Mouse (Mus musculus) midbrain, embryonic 15.5 days (tissue): ENCODE measurements at regions not wholly inside any gene's neighbourhood (a gene's known extent, or its start where the extent isn't known, plus 50 kb on each side); places are given as distances from the start of the nearest gene placed in this dataset.

Experiments
- ATAC-seq: fragments of 200-750 bp; cut with Nextera tagmentation; replicated peaks from 2 replicates; pipeline ENCODE4 v1.8.0; 2017; ENCODE audit warnings: moderate TSS enrichment
- H3K27ac ChIP-seq: fragments of 300-500 bp; sonication (generic); 2 replicates; pipeline ENCODE4 v1.5.1; 2015; ENCODE audit warnings: mild to moderate bottlenecking, inconsistent platforms
- H3K27me3 ChIP-seq: fragments of 300-500 bp; sonication (generic); replicated peaks from 2 replicates; pipeline ENCODE4 v1.6.1; 2015; ENCODE audit warnings: inconsistent platforms
- H3K36me3 ChIP-seq: fragments of 300-500 bp; sonication (generic); replicated peaks from 2 replicates; pipeline ENCODE4 v1.6.1; 2015; ENCODE audit warnings: inconsistent platforms
- H3K4me1 ChIP-seq: fragments of 300-500 bp; sonication (generic); 2 replicates; pipeline ENCODE4 v1.6.1; 2015; ENCODE audit warnings: inconsistent platforms
- H3K4me2 ChIP-seq: fragments of 300-500 bp; sonication (generic); 2 replicates; pipeline ENCODE4 v1.6.1; 2015; ENCODE audit warnings: inconsistent platforms, mild to moderate bottlenecking, moderate library complexity
- H3K4me3 ChIP-seq: fragments of 300-500 bp; sonication (generic); 2 replicates; pipeline ENCODE4 v1.5.1; 2015; ENCODE audit warnings: mild to moderate bottlenecking, inconsistent platforms
- H3K9ac ChIP-seq: fragments of 300-500 bp; sonication (generic); 2 replicates; pipeline ENCODE4 v1.6.1; 2015; ENCODE audit warnings: mild to moderate bottlenecking, inconsistent platforms
- H3K9me3 ChIP-seq: fragments of 300-500 bp; sonication (generic); 2 replicates; pipeline ENCODE4 v1.6.1; 2016; ENCODE audit warnings: inconsistent platforms
- WGBS: fragments of 180-500 bp; shearing (Covaris S2); methylation state at CpG from one replicate; pipeline ENCODE4 v1.1.7; 2015; ENCODE audit warnings: mixed read lengths; 5-methylcytosine and 5-hydroxymethylcytosine counted together

DNA sequence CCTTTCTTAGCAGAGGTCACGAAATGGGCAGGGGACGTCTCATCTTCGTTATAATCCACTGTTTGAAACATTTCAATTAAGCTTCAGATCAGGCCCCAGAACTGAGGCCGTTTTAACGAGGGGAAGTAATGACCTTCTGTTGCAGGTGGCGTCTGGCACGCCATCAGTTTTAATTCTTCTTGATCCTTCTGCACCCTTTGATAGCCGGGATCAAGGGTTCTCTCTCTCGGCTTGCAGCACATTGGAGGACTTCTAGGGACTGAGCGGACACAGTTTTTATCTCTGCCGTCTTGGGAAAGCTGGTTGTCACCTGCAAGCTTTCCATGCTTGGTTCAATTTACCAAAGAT is 151.9 kb upstream of the Lmo4 start:
- Histone ChIP-seq H3K27ac (no peak overlapping the region), H3K9ac (no peak overlapping the region)
- peak; percentile 35; the same call in 1 of the 2 replicates for ATAC-seq

DNA sequence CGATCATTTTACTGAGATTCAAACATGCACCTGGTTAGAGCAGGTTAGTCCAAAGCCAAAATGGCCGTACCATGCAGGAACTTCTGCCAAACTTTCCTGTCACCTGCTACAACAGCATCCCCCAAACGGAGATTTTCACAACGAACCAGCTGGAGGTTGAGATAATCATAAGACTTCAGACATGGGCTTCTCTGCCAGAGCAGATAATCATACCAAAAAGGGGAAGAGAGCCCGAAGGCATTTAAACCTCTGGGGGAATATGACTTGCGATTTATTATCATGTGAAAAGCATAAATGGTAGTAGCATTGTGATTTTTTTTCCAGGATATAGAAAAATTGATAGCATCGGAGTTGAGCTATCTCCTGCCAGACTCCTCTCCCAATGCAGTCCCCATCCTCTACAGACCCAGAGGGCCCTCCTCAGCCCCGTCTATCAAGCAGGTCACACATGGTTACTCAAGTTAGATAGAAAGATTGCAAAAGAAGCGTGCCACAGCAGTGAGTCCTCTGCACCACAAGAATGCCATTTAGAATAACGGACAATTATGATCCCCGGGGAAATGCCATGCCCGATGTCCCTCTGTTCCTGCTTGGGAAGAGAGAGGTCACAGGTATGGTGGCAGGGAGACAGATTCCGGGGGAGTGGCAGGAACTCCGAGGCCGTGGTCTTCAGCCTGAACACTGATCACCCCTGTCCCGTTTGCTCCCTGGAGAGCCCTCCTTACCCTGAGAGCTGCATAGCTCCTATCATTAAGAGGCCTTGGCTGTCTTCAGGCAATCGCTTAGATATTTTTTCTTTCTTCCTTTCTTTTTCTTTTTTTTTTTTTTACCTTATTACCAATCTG is 151.3 kb upstream of the Lmo4 start:
- H3K4me1 ChIP-seq = 0 out of 2 replicates have a peak, but pooled peaks cover 3% of the 10 kb centered on the region
- H3K27me3 ChIP-seq = no peaks in the 10 kb centered on the region
- no peaks in the 10 kb centered on the region for H3K36me3 ChIP-seq
- no peak overlapping the region for H3K4me3 ChIP-seq
- H3K9me3 ChIP-seq = no peaks in the 10 kb centered on the region
- peak; percentile 43; the same call in 1 of the 2 replicates for ATAC-seq
- no peak overlapping the region for H3K27ac ChIP-seq
- H3K9ac ChIP-seq = no peak overlapping the region
- WGBS = 57% methylated on average over 17 of the region's 17 CpGs
- H3K4me2 ChIP-seq = no peak overlapping the region

More for the DNA sequence above, 151.9 kb upstream of the Lmo4 start:
- WGBS = 42% methylated on average over 11 of the region's 11 CpGs
- H3K4me3 ChIP-seq = no peak overlapping the region
- 0 out of 2 replicates have a peak, but pooled peaks cover 3% of the 10 kb centered on the region for H3K4me1 ChIP-seq
- no peaks in the 10 kb centered on the region for H3K36me3 ChIP-seq
- no peaks in the 10 kb centered on the region for H3K9me3 ChIP-seq
- no peak overlapping the region for H3K4me2 ChIP-seq
- no peaks in the 10 kb centered on the region for H3K27me3 ChIP-seq

DNA sequence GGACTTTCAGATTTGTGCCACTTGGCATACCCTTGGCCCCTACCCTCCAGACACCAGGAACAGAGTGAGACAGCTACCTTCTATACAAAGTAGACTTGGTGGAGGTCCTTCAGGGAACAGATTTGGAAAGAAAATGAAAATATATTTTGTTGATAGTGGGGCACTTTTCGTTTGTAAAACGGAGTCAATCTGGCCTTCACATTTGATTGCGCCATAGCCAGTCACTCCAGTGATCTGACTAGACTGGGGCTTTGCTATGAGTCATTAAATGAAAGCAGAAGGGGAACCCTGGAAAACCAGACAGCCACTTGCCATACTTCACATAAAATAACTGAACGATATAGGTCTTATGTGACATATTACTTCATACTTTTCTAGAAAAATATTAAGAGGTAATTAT is 147.5 kb upstream of the Lmo4 start:
- H3K9me3 ChIP-seq = no peaks in the 10 kb centered on the region
- 0 out of 2 replicates have a peak, but pooled peaks cover 3% of the 10 kb centered on the region for H3K4me1 ChIP-seq
- 96% methylated on average over 4 of the region's 4 CpGs for WGBS
- ATAC-seq = no peak
- no peak overlapping the region for H3K4me2 ChIP-seq
- no peak overlapping the region for H3K27ac ChIP-seq
- no peaks in the 10 kb centered on the region for H3K36me3 ChIP-seq
- no peak overlapping the region for H3K9ac ChIP-seq
- no peaks in the 10 kb centered on the region for H3K27me3 ChIP-seq
- no peak overlapping the region for H3K4me3 ChIP-seq

DNA sequence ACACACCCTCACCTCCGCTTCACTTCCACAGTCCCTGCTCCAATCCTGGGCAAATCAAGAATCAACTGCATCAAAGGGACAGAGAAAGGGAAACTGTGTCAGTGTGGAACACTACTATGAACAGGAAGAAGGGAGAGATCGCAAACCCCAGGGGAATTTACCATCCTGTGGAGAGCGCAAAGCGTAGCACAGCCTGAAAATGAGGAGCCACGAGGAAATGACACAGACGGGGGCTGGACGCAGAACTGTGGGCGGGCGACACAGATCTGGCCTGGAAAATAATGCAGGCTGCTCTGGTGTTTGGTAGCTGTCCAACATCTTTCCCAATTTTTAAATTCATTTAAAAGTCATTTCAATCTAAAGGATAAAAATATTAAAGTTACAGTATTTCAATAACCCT is 143.4 kb upstream of the Lmo4 start:
- ATAC-seq = no peak
- 78% methylated on average over 9 of the region's 9 CpGs for WGBS

DNA sequence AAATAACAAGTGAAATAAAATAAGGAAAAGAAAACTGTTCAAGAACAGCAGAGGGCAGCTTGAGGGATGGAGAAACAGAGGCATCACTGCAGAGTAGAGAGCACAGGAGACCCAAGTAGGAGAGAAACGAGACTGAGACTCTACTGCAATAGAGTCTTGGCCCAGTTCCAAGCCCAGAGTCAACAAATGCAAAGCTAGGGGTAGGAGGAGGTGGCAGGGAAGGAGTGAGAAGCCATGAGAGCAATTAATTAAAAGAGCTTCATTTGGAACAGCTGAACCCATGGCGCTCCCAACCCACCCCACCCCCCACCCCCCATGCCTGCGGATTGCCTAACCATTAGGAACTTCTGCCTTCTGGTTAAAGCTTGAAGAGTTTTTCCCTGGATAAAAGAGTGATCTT is 130.2 kb upstream of the Lmo4 start:
- 57% methylated on average over 3 of the region's 3 CpGs for WGBS
- no peak for ATAC-seq
- no peak overlapping the region for H3K9ac ChIP-seq
- H3K4me3 ChIP-seq = no peak overlapping the region
- no peaks in the 10 kb centered on the region for H3K27me3 ChIP-seq
- H3K9me3 ChIP-seq = no peaks in the 10 kb centered on the region
- peaks cover 4% of the 10 kb centered on the region; the same call in 1 of the 2 replicates for H3K4me1 ChIP-seq
- H3K36me3 ChIP-seq = no peaks in the 10 kb centered on the region
- no peak overlapping the region for H3K27ac ChIP-seq
- H3K4me2 ChIP-seq = no peak overlapping the region

More for the DNA sequence above, 143.4 kb upstream of the Lmo4 start:
- Histone ChIP-seq H3K4me2 (no peak overlapping the region), H3K9ac (no peak overlapping the region), H3K4me1 (no peaks in the 10 kb centered on the region), H3K27me3 (no peaks in the 10 kb centered on the region), H3K9me3 (no peaks in the 10 kb centered on the region), H3K4me3 (no peak overlapping the region), H3K36me3 (no peaks in the 10 kb centered on the region), H3K27ac (no peak overlapping the region)

DNA sequence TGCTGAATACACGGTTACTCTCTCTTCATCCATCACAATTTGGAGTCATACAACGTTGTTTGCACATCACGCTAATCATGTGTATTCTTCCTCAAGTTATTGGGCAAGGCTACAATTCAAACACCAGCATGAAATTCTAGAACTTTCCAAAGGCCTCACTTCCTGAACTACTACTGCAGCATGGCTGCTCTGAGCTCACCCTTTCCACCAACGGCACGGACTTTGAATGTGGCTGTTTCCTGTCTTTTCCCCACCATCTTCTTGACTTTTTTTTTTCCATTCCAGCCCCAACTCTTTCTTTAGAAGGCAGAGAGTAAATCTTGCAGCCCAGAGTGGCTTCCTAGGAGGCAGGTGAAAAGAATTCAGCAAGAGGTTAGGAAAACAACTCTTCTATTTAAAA is 129.2 kb upstream of the Lmo4 start:
- ATAC-seq = no peak
- 92% methylated on average over 5 of the region's 5 CpGs for WGBS

DNA sequence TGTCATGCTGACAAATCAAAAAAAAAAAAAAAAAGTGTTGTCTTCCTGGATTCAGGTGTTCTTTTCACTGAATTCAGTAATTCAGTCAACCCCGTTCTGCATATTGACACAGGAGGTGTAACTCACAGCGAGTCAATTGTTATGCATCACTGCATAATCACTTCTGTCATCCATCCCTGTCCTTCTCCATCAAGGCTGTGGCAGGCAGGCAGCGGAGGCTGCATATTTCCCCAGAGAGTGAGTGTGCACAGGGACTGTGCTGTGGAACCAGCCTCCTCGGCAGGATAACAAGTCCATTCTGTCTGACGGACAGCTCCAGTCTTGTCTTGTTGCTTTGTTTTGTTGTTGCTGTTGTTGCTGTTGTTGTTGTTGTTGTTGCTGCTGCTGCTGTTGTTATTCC is 127.3 kb upstream of the Lmo4 start:
- no peak overlapping the region for H3K9ac ChIP-seq
- H3K9me3 ChIP-seq = no peaks in the 10 kb centered on the region
- peak; percentile 65; the same call in 1 of the 2 replicates for ATAC-seq
- H3K4me2 ChIP-seq = no peak overlapping the region
- H3K27me3 ChIP-seq = no peaks in the 10 kb centered on the region
- no peaks in the 10 kb centered on the region for H3K36me3 ChIP-seq
- peaks cover 12% of the 10 kb centered on the region; the same call in 1 of the 2 replicates for H3K4me1 ChIP-seq
- no peak overlapping the region for H3K4me3 ChIP-seq
- 8% methylated on average over 5 of the region's 5 CpGs for WGBS
- H3K27ac ChIP-seq = no peak overlapping the region

More for the DNA sequence above, 129.2 kb upstream of the Lmo4 start:
- Histone ChIP-seq H3K4me2 (no peak overlapping the region), H3K9me3 (no peaks in the 10 kb centered on the region), H3K27ac (no peak overlapping the region), H3K27me3 (no peaks in the 10 kb centered on the region), H3K36me3 (no peaks in the 10 kb centered on the region), H3K4me1 (peaks cover 12% of the 10 kb centered on the region; the same call in 1 of the 2 replicates), H3K4me3 (no peak overlapping the region), H3K9ac (no peak overlapping the region)

DNA sequence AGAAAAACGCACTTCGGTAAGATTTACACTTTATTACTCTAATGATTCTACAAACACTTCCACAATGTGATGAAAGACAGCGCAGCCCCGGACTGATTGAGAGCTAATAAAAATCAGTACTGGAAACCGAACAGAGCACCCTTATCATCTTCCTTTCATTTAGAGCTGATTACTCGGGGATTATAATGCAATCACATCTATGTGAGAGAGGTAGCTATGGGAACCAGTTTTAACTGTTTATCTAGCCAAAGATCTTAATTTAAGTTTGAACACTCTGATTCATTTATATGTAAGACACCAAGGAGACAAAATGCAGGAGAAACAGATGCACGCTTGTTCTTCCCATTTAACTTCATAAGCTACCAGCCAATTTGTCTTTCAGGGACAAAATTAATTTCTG is 124.1 kb upstream of the Lmo4 start:
- ATAC-seq = no peak
- Histone ChIP-seq H3K9me3 (no peaks in the 10 kb centered on the region), H3K4me3 (no peak overlapping the region), H3K4me1 (peaks cover 17% of the 10 kb centered on the region; the same call in 1 of the 2 replicates), H3K27me3 (no peaks in the 10 kb centered on the region), H3K9ac (no peak overlapping the region), H3K27ac (no peak overlapping the region), H3K4me2 (no peak overlapping the region), H3K36me3 (no peaks in the 10 kb centered on the region)
- WGBS = 57% methylated on average over 7 of the region's 7 CpGs

DNA sequence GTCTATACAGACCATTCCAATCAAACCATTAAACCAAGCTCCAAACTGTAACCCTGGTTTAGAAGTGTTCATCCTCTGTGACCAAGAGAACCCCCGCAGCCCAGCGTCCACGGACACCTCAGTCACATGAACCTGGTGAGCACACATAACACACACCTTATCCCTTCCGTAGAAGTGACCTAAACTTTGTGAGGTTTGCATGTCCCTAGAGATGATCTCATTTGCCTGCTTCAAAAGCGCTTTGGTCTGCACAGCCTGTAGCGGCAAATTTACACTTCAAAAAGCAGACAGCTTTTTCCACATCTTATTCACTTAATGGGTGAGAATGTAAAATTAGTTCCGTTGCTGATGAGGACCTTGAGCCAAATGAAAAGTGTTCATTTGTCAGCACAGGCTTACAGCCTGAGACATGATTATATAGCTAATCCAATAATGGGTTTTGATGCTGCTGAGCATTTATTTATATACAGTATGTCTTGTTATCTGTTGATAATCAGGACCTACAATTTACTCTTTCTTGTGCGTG is 122.3 kb upstream of the Lmo4 start:
- H3K27ac ChIP-seq = no peak overlapping the region
- WGBS = 64% methylated on average over 8 of the region's 8 CpGs
- no peak overlapping the region for H3K9ac ChIP-seq
- H3K4me3 ChIP-seq = no peak overlapping the region
- H3K27me3 ChIP-seq = no peaks in the 10 kb centered on the region
- H3K9me3 ChIP-seq = no peaks in the 10 kb centered on the region
- H3K4me1 ChIP-seq = peaks cover 14% of the 10 kb centered on the region; the same call in 1 of the 2 replicates
- no peaks in the 10 kb centered on the region for H3K36me3 ChIP-seq
- peak; percentile 60; the same call in 1 of the 2 replicates for ATAC-seq
- no peak overlapping the region for H3K4me2 ChIP-seq

DNA sequence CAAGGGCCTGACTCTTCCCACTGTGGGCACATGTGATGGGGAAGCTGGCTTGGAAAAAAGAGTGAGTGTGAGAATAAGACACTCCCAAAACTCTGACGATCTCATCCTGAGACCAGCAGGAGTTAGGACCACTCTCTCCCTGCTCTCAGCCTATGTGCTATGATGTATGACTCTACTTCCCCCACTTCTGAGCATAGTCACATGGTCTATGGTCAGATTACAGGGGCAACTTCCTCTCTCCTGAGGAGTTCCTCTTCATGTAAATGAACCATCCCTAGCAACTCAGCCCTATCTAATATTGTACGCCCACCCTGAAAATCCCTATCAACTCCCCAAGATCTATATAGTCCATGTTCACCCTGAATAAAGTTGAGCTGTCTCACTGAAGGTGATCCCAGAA is 120.0 kb upstream of the Lmo4 start:
- Histone ChIP-seq H3K27me3 (no peaks in the 10 kb centered on the region), H3K27ac (no peak overlapping the region), H3K36me3 (no peaks in the 10 kb centered on the region), H3K9me3 (no peaks in the 10 kb centered on the region), H3K4me2 (no peak overlapping the region), H3K4me3 (no peak overlapping the region), H3K4me1 (peaks cover 10% of the 10 kb centered on the region; the same call in 1 of the 2 replicates), H3K9ac (no peak overlapping the region)
- WGBS = 94% methylated on average over 2 of the region's 2 CpGs
- ATAC-seq = no peak

DNA sequence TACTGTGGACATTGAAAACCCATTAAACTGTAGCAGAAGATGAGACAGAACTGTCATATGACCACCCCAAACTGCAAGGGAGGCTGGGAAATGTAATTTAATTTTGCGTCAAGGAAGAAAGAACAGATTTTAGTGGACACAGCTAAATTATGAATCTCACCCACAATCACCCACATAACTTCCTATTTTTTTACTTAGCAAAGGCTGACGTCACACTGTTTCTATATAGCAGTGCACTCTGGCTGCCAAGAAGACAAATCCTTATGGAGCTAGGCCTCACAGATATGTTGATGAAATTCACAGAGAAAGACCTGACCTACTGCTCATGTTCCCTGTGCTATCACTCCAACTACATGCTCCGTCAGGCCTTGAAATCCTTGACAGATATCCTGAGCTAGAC is 118.5 kb upstream of the Lmo4 start:
- ATAC-seq = no peak

DNA sequence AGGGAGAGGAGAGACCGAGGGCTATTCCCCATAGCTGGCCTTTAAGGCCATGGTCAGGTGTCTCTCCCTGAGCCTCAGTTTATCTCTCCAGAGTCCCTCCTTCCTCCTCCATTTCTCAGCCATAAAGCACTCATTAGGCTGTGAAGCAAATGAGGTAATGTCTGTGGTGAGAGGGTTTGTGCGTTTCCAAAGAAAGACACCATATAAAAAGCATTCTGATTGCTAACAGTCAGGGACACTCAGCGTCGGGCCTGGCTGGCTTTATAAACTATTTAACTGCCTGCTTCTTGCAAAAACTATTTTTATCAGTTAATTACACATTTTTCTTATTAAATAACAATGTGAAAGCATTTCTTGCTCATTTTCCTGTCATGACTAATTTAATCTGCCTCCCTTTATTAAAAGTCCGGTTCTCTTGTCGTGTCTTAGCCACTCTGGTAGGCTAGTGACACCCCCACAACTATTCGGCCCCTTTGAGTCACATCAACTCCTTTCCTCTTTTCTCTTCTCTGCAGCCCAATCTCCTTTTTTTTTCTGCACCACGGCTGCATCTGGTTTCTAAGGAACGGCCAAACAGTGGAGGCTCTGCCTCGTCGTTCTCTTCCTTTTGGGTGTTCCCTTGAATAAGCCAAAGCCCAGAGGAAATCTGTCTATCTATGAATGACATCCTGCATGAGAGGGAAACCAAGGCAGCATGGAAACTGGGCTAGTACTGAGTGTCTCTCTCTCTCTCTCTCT is 114.6 kb upstream of the Lmo4 start:
- peak; percentile 28 for ATAC-seq
- no peaks in the 10 kb centered on the region for H3K36me3 ChIP-seq
- WGBS = 41% methylated on average over 11 of the region's 11 CpGs

More for the DNA sequence above, 118.5 kb upstream of the Lmo4 start:
- Histone ChIP-seq H3K9ac (no peak overlapping the region), H3K4me2 (no peak overlapping the region), H3K36me3 (no peaks in the 10 kb centered on the region), H3K27ac (no peak overlapping the region), H3K4me1 (peaks cover 20% of the 10 kb centered on the region), H3K27me3 (no peaks in the 10 kb centered on the region), H3K9me3 (no peaks in the 10 kb centered on the region), H3K4me3 (no peak overlapping the region)
- 95% methylated on average over 3 of the region's 3 CpGs for WGBS

More for the DNA sequence above, 114.6 kb upstream of the Lmo4 start:
- no peak overlapping the region for H3K4me3 ChIP-seq
- peaks cover 19% of the 10 kb centered on the region for H3K4me1 ChIP-seq
- H3K4me2 ChIP-seq = peak overlapping the region; percentile 38; the same call in 1 of the 2 replicates
- peak overlapping the region; percentile 82 for H3K27ac ChIP-seq
- H3K9ac ChIP-seq = no peak overlapping the region
- no peaks in the 10 kb centered on the region for H3K9me3 ChIP-seq
- H3K27me3 ChIP-seq = no peaks in the 10 kb centered on the region
